Comparison of ENCODE assay signal across 8 mouse cellular contexts in genomic region chr11:102956962-102957614, GRCm38 (mm10). TPM values are rescaled to one million over a fixed set of nuclear protein-coding genes. Genes with fewer than 3 reads are reported as not detected.
A peak's percentile ranks its signal among the peaks of the same experiment; 100 is the strongest.
DNase-seq lines count a peak whose midpoint lies in the region; ATAC-seq and TF ChIP-seq lines count a peak whose summit lies in the region.

No protein-coding gene starts in this region.

- H3K4me1 ChIP-seq in liver, adult 2 months (ENCODE audit: control insufficient read depth, insufficient read depth, low read length) = no peaks in the 10 kb centered on the region
- no peaks in the 10 kb centered on the region for H3K4me1 ChIP-seq in liver, embryonic 12.5 days
- H3K4me1 ChIP-seq in forebrain, postnatal 0 days (ENCODE audit: insufficient read depth) = no peaks in the 10 kb centered on the region
- peaks cover 24% of the 10 kb centered on the region for H3K4me1 ChIP-seq in intestine, embryonic 16.5 days (ENCODE audit: control insufficient read depth, insufficient read depth, low read length)
- no peaks in the 10 kb centered on the region; the same call in 1 of the 2 replicates for H3K4me1 ChIP-seq in small intestine, adult 2 months (ENCODE audit: control insufficient read depth, insufficient read depth, insufficient read length, low read length)

- no peaks in the 10 kb centered on the region for H3K9me3 ChIP-seq in liver, embryonic 12.5 days (replicated peaks)
- no peaks in the 10 kb centered on the region for H3K9me3 ChIP-seq in forebrain, postnatal 0 days (ENCODE audit: low read length)
- H3K9me3 ChIP-seq in intestine, embryonic 16.5 days (ENCODE audit: control insufficient read depth, low read length) = no peaks in the 10 kb centered on the region

- no peak overlapping the region for H3K9ac ChIP-seq in liver, adult 2 months (ENCODE audit: low read depth, low read length)
- no peak overlapping the region for H3K9ac ChIP-seq in liver, embryonic 12.5 days
- H3K9ac ChIP-seq in forebrain, postnatal 0 days = no peak overlapping the region
- 0 out of 2 replicates have a peak overlapping the region, but pooled peaks have one; percentile 32 for H3K9ac ChIP-seq in intestine, embryonic 16.5 days (ENCODE audit: low read depth, low read length)

- H3K27me3 ChIP-seq in liver, adult 2 months (ENCODE audit: control insufficient read depth, insufficient read depth, low read length) = no peaks in the 10 kb centered on the region
- peaks cover 89% of the 10 kb centered on the region for H3K27me3 ChIP-seq in liver, embryonic 12.5 days (replicated peaks)
- no peaks in the 10 kb centered on the region for H3K27me3 ChIP-seq in forebrain, postnatal 0 days (ENCODE audit: insufficient read depth, low read length)
- no peaks in the 10 kb centered on the region for H3K27me3 ChIP-seq in intestine, embryonic 16.5 days (replicated peaks; ENCODE audit: control insufficient read depth, insufficient read depth, low read length)
- no peaks in the 10 kb centered on the region for H3K27me3 ChIP-seq in small intestine, adult 2 months (ENCODE audit: control insufficient read depth, insufficient read depth, low read length)

- H3K27ac ChIP-seq in liver, adult 2 months (replicated peaks; ENCODE audit: insufficient read depth, low read depth, low read length) = no peak overlapping the region
- H3K27ac ChIP-seq in liver, embryonic 12.5 days = no peak overlapping the region
- H3K27ac ChIP-seq in forebrain, postnatal 0 days (ENCODE audit: low read depth, low read length) = no peak overlapping the region
- H3K27ac ChIP-seq in intestine, embryonic 16.5 days (ENCODE audit: low read length) = peak overlapping the region; percentile 82
- peak overlapping the region; percentile 20; the same call in 1 of the 2 replicates for H3K27ac ChIP-seq in small intestine, adult 2 months (ENCODE audit: insufficient read depth, low read depth, low read length)

- 42% methylated on average over 16 of the region's 16 CpGs for WGBS in liver, adult 2 months
- 47% methylated on average over 16 of the region's 16 CpGs for WGBS in liver, embryonic 12.5 days (ENCODE audit: insufficient replicate concordance)
- WGBS in forebrain, postnatal 0 days = 43% methylated on average over 16 of the region's 16 CpGs
- 27% methylated on average over 16 of the region's 16 CpGs for WGBS in intestine, embryonic 16.5 days
- 36% methylated on average over 16 of the region's 16 CpGs for WGBS in small intestine, adult 2 months

- TF ChIP-seq CTCF in liver, adult 2 months (IDR thresholded peaks at IDR 0.05; ENCODE audit: low read depth, low read length) = no peak
- TF ChIP-seq CTCF in forebrain, postnatal 0 days (IDR thresholded peaks at IDR 0.05; ENCODE audit: low read depth) = no peak
- TF ChIP-seq CTCF in small intestine, adult 2 months (IDR thresholded peaks at IDR 0.05; ENCODE audit: extremely low read depth, insufficient read length, insufficient replicate concordance, low read depth, low read length) = no peak

- intact Hi-C loops in left cerebral cortex, postnatal 25 days (cut with DNase I) = no loop called here

- no peak overlapping the region for H3K4me3 ChIP-seq in liver, adult 2 months (ENCODE audit: insufficient read depth, low read depth, low read length)
- H3K4me3 ChIP-seq in liver, embryonic 12.5 days = no peak overlapping the region
- H3K4me3 ChIP-seq in forebrain, postnatal 0 days (ENCODE audit: low read depth, low read length) = no peak overlapping the region
- H3K4me3 ChIP-seq in intestine, embryonic 16.5 days (ENCODE audit: low read length) = no peak overlapping the region
- no peak overlapping the region for H3K4me3 ChIP-seq in small intestine, adult 2 months (ENCODE audit: low read depth, low read length)

- H3K4me2 ChIP-seq in liver, embryonic 12.5 days = no peak overlapping the region
- H3K4me2 ChIP-seq in forebrain, postnatal 0 days (ENCODE audit: low read depth) = no peak overlapping the region
- H3K4me2 ChIP-seq in intestine, embryonic 16.5 days (ENCODE audit: low read depth, low read length) = no peak overlapping the region

- no peaks in the 10 kb centered on the region for H3K36me3 ChIP-seq in liver, adult 2 months (ENCODE audit: control insufficient read depth, insufficient read depth, low read length)
- no peaks in the 10 kb centered on the region for H3K36me3 ChIP-seq in liver, embryonic 12.5 days
- no peaks in the 10 kb centered on the region for H3K36me3 ChIP-seq in forebrain, postnatal 0 days (ENCODE audit: insufficient read depth)
- H3K36me3 ChIP-seq in intestine, embryonic 16.5 days (ENCODE audit: control insufficient read depth, insufficient read depth, low read length) = no peaks in the 10 kb centered on the region
- no peaks in the 10 kb centered on the region for H3K36me3 ChIP-seq in small intestine, adult 2 months (ENCODE audit: control insufficient read depth, insufficient read depth, low read length)

- no peaks in the 10 kb centered on the region for H3K79me2 ChIP-seq in liver, adult 2 months (ENCODE audit: control insufficient read depth, insufficient read depth, low read length)

- TF ChIP-seq POLR2A in liver, adult 2 months (IDR thresholded peaks at IDR 0.05; ENCODE audit: extremely low read depth, insufficient read depth, low read length) = no peak
- no peak for TF ChIP-seq POLR2A in small intestine, adult 2 months (IDR thresholded peaks at IDR 0.05; ENCODE audit: low read depth, low read length)

- no peak for ATAC-seq in liver, embryonic 12.5 days
- ATAC-seq in forebrain, postnatal 0 days = peak; percentile 45; the same call in 1 of the 2 replicates
- peak; percentile 88 for ATAC-seq in intestine, embryonic 16.5 days

- DNase-seq in liver, adult 2 months (ENCODE audit: extremely low read depth, low read depth, low spot score) = peak; percentile 10
- DNase-seq in forebrain, postnatal 0 days = peak; percentile 41
- DNase-seq in Muller cell, postnatal 12 days (ENCODE audit: inconsistent ontology term) = no peak
- DNase-seq in left cerebral cortex, postnatal 25 days (ENCODE audit: low spot score in 2 of 2) = no peak
- no peak for DNase-seq in cerebellum, adult 9-10 months

RNA-seq across cellular contexts. Expression of gene C1ql1, which starts 10.6 kb away (rescaled TPM):
- 0.27 TPM in 1 of 2 replicates, not detected in the other for total RNA-seq in liver, adult 2 months (2014; rRNA removed)
- polyA plus RNA-seq in liver, adult 2 months (2012; rRNA removed) = not detected in 2 replicates
- polyA plus RNA-seq in liver, embryonic 12.5 days (2016; fragmentation: Nextera tagmentation; extraction: Ambion mirVana) = 0.72 and 0.75 TPM in 2 replicates
- total RNA-seq in forebrain, postnatal 0 days (2014; rRNA removed) = 10.3 and 11.8 TPM in 2 replicates
- 3.9 and 5.4 TPM in 2 replicates for polyA plus RNA-seq in forebrain, postnatal 0 days (2015; fragmentation: Nextera tagmentation; extraction: Ambion mirVana)
- polyA plus RNA-seq in intestine, embryonic 16.5 days (2015; fragmentation: Nextera tagmentation; extraction: Ambion mirVana) = 0.53 and 2.3 TPM in 2 replicates
- 0.29 and 0.70 TPM in 2 replicates for polyA plus RNA-seq in small intestine, adult 2 months (2012; rRNA removed)
- 10 to 100 TPM; 16.4 to 17.4 TPM for total RNA-seq in left cerebral cortex, postnatal 25 days (2021)

RNA-seq across cellular contexts. Expression of gene Kif18b, which starts 32.2 kb away (rescaled TPM):
- total RNA-seq in liver, adult 2 months (2014; rRNA removed) = 0.09 and 0.27 TPM in 2 replicates
- polyA plus RNA-seq in liver, adult 2 months (2012; rRNA removed) = 0.05 and 0.12 TPM in 2 replicates
- 12.4 and 14.0 TPM in 2 replicates for polyA plus RNA-seq in liver, embryonic 12.5 days (2016; fragmentation: Nextera tagmentation; extraction: Ambion mirVana)
- 3.2 and 6.6 TPM in 2 replicates for total RNA-seq in forebrain, postnatal 0 days (2014; rRNA removed)
- 0.54 and 0.70 TPM in 2 replicates for polyA plus RNA-seq in forebrain, postnatal 0 days (2015; fragmentation: Nextera tagmentation; extraction: Ambion mirVana)
- 6.8 and 7.4 TPM in 2 replicates for polyA plus RNA-seq in intestine, embryonic 16.5 days (2015; fragmentation: Nextera tagmentation; extraction: Ambion mirVana)
- polyA plus RNA-seq in small intestine, adult 2 months (2012; rRNA removed) = 2.2 and 5.0 TPM in 2 replicates
- under 1 TPM; 0.28 to 0.41 TPM for total RNA-seq in left cerebral cortex, postnatal 25 days (2021)

RNA-seq across cellular contexts. Expression of gene Gfap, which starts 56.4 kb away (rescaled TPM):
- total RNA-seq in liver, adult 2 months (2014; rRNA removed) = 0.18 and 0.20 TPM in 2 replicates
- polyA plus RNA-seq in liver, adult 2 months (2012; rRNA removed) = 0.29 and 0.35 TPM in 2 replicates
- 7.3 and 7.6 TPM in 2 replicates for polyA plus RNA-seq in liver, embryonic 12.5 days (2016; fragmentation: Nextera tagmentation; extraction: Ambion mirVana)
- 44.4 and 58.9 TPM in 2 replicates for total RNA-seq in forebrain, postnatal 0 days (2014; rRNA removed)
- 31.8 and 52.6 TPM in 2 replicates for polyA plus RNA-seq in forebrain, postnatal 0 days (2015; fragmentation: Nextera tagmentation; extraction: Ambion mirVana)
- 0.09 and 0.38 TPM in 2 replicates for polyA plus RNA-seq in intestine, embryonic 16.5 days (2015; fragmentation: Nextera tagmentation; extraction: Ambion mirVana)
- polyA plus RNA-seq in small intestine, adult 2 months (2012; rRNA removed) = 0.30 and 0.65 TPM in 2 replicates
- 100 to 1,000 TPM; 118 to 122 TPM for total RNA-seq in left cerebral cortex, postnatal 25 days (2021)

Comparison
In these comparisons a context has a peak if more than half of its experiments do, and no peak if none do; other contexts are left out.
1. DNase-seq: peak in liver, adult 2 months (single experiment) and forebrain, postnatal 0 days (single experiment); none in Muller cell, postnatal 12 days (single experiment), left cerebral cortex, postnatal 25 days (0 of 2) and cerebellum, adult 9-10 months (single experiment).
2. H3K27ac ChIP-seq: peak in intestine, embryonic 16.5 days (single experiment) and small intestine, adult 2 months (single experiment); none in liver, adult 2 months (single experiment), liver, embryonic 12.5 days (single experiment) and forebrain, postnatal 0 days (single experiment).